Mouse (Mus musculus): ENCODE measurements around the gene Fcgr2b.
"Not testable (repeated sequence)": the region's sequence is repeated elsewhere in the genome, so short reads cannot be mapped to it uniquely, and the experiment has no call there.

Fcgr2b gene

GRCm38 (mm10) chr1:170975751-170976161 is 591 bp downstream of the Fcgr2b start:
- DNase-seq (ENCODE audit: low spot score in 2 of 2), result no peak

- DNase-seq (ENCODE audit: low spot score in 2 of 2), result not testable (repeated sequence)
Observed at GRCm38 (mm10) chr1:170975350-170975749, 997 bp downstream of the Fcgr2b start.

- DNase-seq (ENCODE audit: low spot score in 2 of 2), result no peak
Observed at GRCm38 (mm10) chr1:170974736-170975135, 1.6 kb downstream of the Fcgr2b start.

- no peak for DNase-seq (ENCODE audit: low spot score in 2 of 2)
Observed at GRCm38 (mm10) chr1:170974171-170974570, 2.2 kb downstream of the Fcgr2b start.

GRCm38 (mm10) chr1:170972936-170973335 is 3.4 kb downstream of the Fcgr2b start:
- DNase-seq (ENCODE audit: low spot score in 2 of 2), result no peak

- DNase-seq (ENCODE audit: low spot score in 2 of 2), result no peak
Observed at GRCm38 (mm10) chr1:170972494-170972893, 3.9 kb downstream of the Fcgr2b start.

GRCm38 (mm10) chr1:170968576-170968975 is 7.8 kb downstream of the Fcgr2b start:
- DNase-seq (ENCODE audit: low spot score in 2 of 2), result no peak

- no peak for DNase-seq (ENCODE audit: low spot score in 2 of 2)
Observed at GRCm38 (mm10) chr1:170967581-170967980, 8.8 kb downstream of the Fcgr2b start.

GRCm38 (mm10) chr1:170963087-170963486 is 13.3 kb downstream of the Fcgr2b start:
- DNase-seq (ENCODE audit: low spot score in 2 of 2), result no peak

GRCm38 (mm10) chr1:170962301-170962700 is 14.0 kb downstream of the Fcgr2b start:
- DNase-seq (ENCODE audit: low spot score in 2 of 2), result no peak

- DNase-seq (ENCODE audit: low spot score in 2 of 2), result no peak
Observed at GRCm38 (mm10) chr1:170961101-170961500, 15.2 kb downstream of the Fcgr2b start.

- DNase-seq (ENCODE audit: low spot score in 2 of 2), result no peak
Observed at GRCm38 (mm10) chr1:170959791-170960190, 16.6 kb downstream of the Fcgr2b start.

- no peak for DNase-seq (ENCODE audit: low spot score in 2 of 2)
Observed at GRCm38 (mm10) chr1:170958225-170958624, 18.1 kb downstream of the Fcgr2b start.

- DNase-seq (ENCODE audit: low spot score in 2 of 2), result no peak
Observed at GRCm38 (mm10) chr1:170953192-170953591, 23.2 kb downstream of the Fcgr2b start.

- no peak for DNase-seq (ENCODE audit: low spot score in 2 of 2)
Observed at GRCm38 (mm10) chr1:170950772-170951171, 25.6 kb downstream of the Fcgr2b start.

GRCm38 (mm10) chr1:170944908-170945307 is 31.4 kb downstream of the Fcgr2b start:
- not testable (repeated sequence) for DNase-seq (ENCODE audit: low spot score in 2 of 2)

GRCm38 (mm10) chr1:170944151-170944550 is 32.2 kb downstream of the Fcgr2b start:
- not testable (repeated sequence) for DNase-seq (ENCODE audit: low spot score in 2 of 2)

GRCm38 (mm10) chr1:170939255-170939654 is 37.1 kb downstream of the Fcgr2b start:
- DNase-seq (ENCODE audit: low spot score in 2 of 2), result no peak

GRCm38 (mm10) chr1:170934383-170934782 is 42.0 kb downstream of the Fcgr2b start:
- no peak for DNase-seq (ENCODE audit: low spot score in 2 of 2)

GRCm38 (mm10) chr1:170933940-170934339 is 42.4 kb downstream of the Fcgr2b start:
- DNase-seq (ENCODE audit: low spot score in 2 of 2), result no peak

- no peak for DNase-seq (ENCODE audit: low spot score in 2 of 2)
Observed at GRCm38 (mm10) chr1:170933386-170933920, 42.9 kb downstream of the Fcgr2b start.

- no peak for DNase-seq (ENCODE audit: low spot score in 2 of 2)
Observed at GRCm38 (mm10) chr1:170932043-170932442, 44.3 kb downstream of the Fcgr2b start.

- DNase-seq (ENCODE audit: low spot score in 2 of 2), result no peak
Observed at GRCm38 (mm10) chr1:170929245-170929644, 47.1 kb downstream of the Fcgr2b start.

- no peak for DNase-seq (ENCODE audit: low spot score in 2 of 2)
Observed at GRCm38 (mm10) chr1:170928467-170928866, 47.9 kb downstream of the Fcgr2b start.
